Mouse (Mus musculus) T-cell, adult 2 months (primary cell): ENCODE results near the gene Wdr24.

Experiments used
- DNase-seq: peaks from one replicate; pipeline ENCODE4 v3.0.0; 2022; ENCODE audit warnings: low spot score

Wdr24 gene

GRCm38 (mm10) chr17:25823452-25823851 lies at the start of gene Wdr24:
TSS of gene Wdr24 (plus strand) at chr17:25823627.
- DNase-seq, result peak; percentile 82

- no peak for DNase-seq
Measured at GRCm38 (mm10) chr17:25775318-25776062, 47.9 kb upstream of the Wdr24 start.

GRCm38 (mm10) chr17:25777948-25778347 lies 45.5 kb upstream of the Wdr24 start:
- no peak for DNase-seq

GRCm38 (mm10) chr17:25781339-25781738 lies 42.1 kb upstream of the Wdr24 start:
- DNase-seq, result no peak

- no peak for DNase-seq
Measured at GRCm38 (mm10) chr17:25783086-25783485, 40.3 kb upstream of the Wdr24 start.

GRCm38 (mm10) chr17:25783861-25784574 lies 39.4 kb upstream of the Wdr24 start:
- no peak for DNase-seq

- DNase-seq, result peak; percentile 92
Measured at GRCm38 (mm10) chr17:25785281-25785745, 38.1 kb upstream of the Wdr24 start, which contains the start of gene Haghl. TSS of gene Haghl (minus strand) at chr17:25785673.

- DNase-seq, result no peak
Measured at GRCm38 (mm10) chr17:25786280-25786679, 37.1 kb upstream of the Wdr24 start, which contains the start of gene Ccdc78. TSS of gene Ccdc78 (plus strand) at chr17:25786580.

GRCm38 (mm10) chr17:25786781-25787504 lies 36.5 kb upstream of the Wdr24 start:
- DNase-seq, result no peak

- no peak for DNase-seq
Measured at GRCm38 (mm10) chr17:25791320-25791842, 32.0 kb upstream of the Wdr24 start.

GRCm38 (mm10) chr17:25791843-25792527 lies 31.4 kb upstream of the Wdr24 start:
- peak; percentile 85 for DNase-seq

- DNase-seq, result peak; percentile 83
Measured at GRCm38 (mm10) chr17:25792615-25793014, 30.8 kb upstream of the Wdr24 start, which contains the start of gene Fam173a. TSS of gene Fam173a (minus strand) at chr17:25792901.

- no peak for DNase-seq
Measured at GRCm38 (mm10) chr17:25794197-25794596, 29.2 kb upstream of the Wdr24 start.

GRCm38 (mm10) chr17:25794998-25795397 lies 28.4 kb upstream of the Wdr24 start:
- no peak for DNase-seq

GRCm38 (mm10) chr17:25795609-25796092 lies 27.8 kb upstream of the Wdr24 start, which contains the start of gene AC134908.4:
TSS of gene AC134908.4 (minus strand) at chr17:25795659.
- DNase-seq, result no peak

GRCm38 (mm10) chr17:25796211-25796771 lies 27.1 kb upstream of the Wdr24 start:
- no peak for DNase-seq

- peak; percentile 77 for DNase-seq
Measured at GRCm38 (mm10) chr17:25796951-25797369, 26.5 kb upstream of the Wdr24 start, which contains the start of gene Metrn. TSS of gene Metrn (minus strand) at chr17:25797136.

GRCm38 (mm10) chr17:25801029-25801428 lies 22.4 kb upstream of the Wdr24 start:
- DNase-seq, result peak; percentile 82

- no peak for DNase-seq
Measured at GRCm38 (mm10) chr17:25802825-25803517, 20.5 kb upstream of the Wdr24 start.

- no peak for DNase-seq
Measured at GRCm38 (mm10) chr17:25806507-25806906, 16.9 kb upstream of the Wdr24 start.
